Mouse (Mus musculus): Measurements from ENCODE around the gene Fbxo11. TPM values are rescaled to one million over a fixed set of nuclear protein-coding genes. Genes with fewer than 3 reads are reported as not detected.

Gene Fbxo11
- polyA plus RNA-seq, 1 experiment from 2014 or later: 10.0 TPM

GRCm38 (mm10) chr17:88061942-88062341 lies 3.1 kb downstream of the Fbxo11 start:
- WGBS: 70% methylated on average over 3 of the region's 3 CpGs
- Histone ChIP-seq H3K4me1 (ENCODE audit: control insufficient read depth, insufficient read depth, low read length) (peaks cover 26% of the 10 kb centered on the region), H3K9ac (ENCODE audit: low read length) (no peak overlapping the region), H3K27ac (ENCODE audit: low read length) (no peak overlapping the region), H3K4me3 (ENCODE audit: low read length) (no peak overlapping the region), H3K9me3 (replicated peaks; ENCODE audit: control insufficient read depth, low read length) (no peaks in the 10 kb centered on the region; the same call in 1 of the 2 replicates), H3K4me2 (ENCODE audit: low read depth, low read length) (no peak overlapping the region), H3K27me3 (ENCODE audit: control insufficient read depth, insufficient read depth, low read length) (no peaks in the 10 kb centered on the region), H3K36me3 (ENCODE audit: control insufficient read depth, insufficient read depth) (no peaks in the 10 kb centered on the region)
- no peak for ATAC-seq (replicated peaks; ENCODE audit: extremely low read depth, insufficient read depth, low FRiP score)

- Histone ChIP-seq H3K9me3 (replicated peaks; ENCODE audit: control insufficient read depth, low read length) (peaks cover 2% of the 10 kb centered on the region), H3K27me3 (ENCODE audit: control insufficient read depth, insufficient read depth, low read length) (no peaks in the 10 kb centered on the region), H3K4me1 (ENCODE audit: control insufficient read depth, insufficient read depth, low read length) (peaks cover 34% of the 10 kb centered on the region), H3K4me3 (ENCODE audit: low read length) (no peak overlapping the region), H3K9ac (ENCODE audit: low read length) (no peak overlapping the region), H3K36me3 (ENCODE audit: control insufficient read depth, insufficient read depth) (no peaks in the 10 kb centered on the region), H3K4me2 (ENCODE audit: low read depth, low read length) (peak overlapping the region; percentile 28), H3K27ac (ENCODE audit: low read length) (peak overlapping the region; percentile 37)
- WGBS: 51% methylated on average over 2 of the region's 2 CpGs
- no peak for ATAC-seq (replicated peaks; ENCODE audit: extremely low read depth, insufficient read depth, low FRiP score)
These were observed 6.8 kb downstream of the Fbxo11 start for GRCm38 (mm10) chr17:88058280-88058679.

GRCm38 (mm10) chr17:88057846-88058245 lies 7.2 kb downstream of the Fbxo11 start:
- H3K4me3 ChIP-seq (ENCODE audit: low read length): no peak overlapping the region
- no peak overlapping the region for H3K9ac ChIP-seq (ENCODE audit: low read length)
- H3K4me1 ChIP-seq (ENCODE audit: control insufficient read depth, insufficient read depth, low read length): peaks cover 29% of the 10 kb centered on the region
- WGBS: 75% methylated on average over 1 of the region's 1 CpGs
- H3K36me3 ChIP-seq (ENCODE audit: control insufficient read depth, insufficient read depth): no peaks in the 10 kb centered on the region
- peaks cover 2% of the 10 kb centered on the region for H3K9me3 ChIP-seq (replicated peaks; ENCODE audit: control insufficient read depth, low read length)
- ATAC-seq (replicated peaks; ENCODE audit: extremely low read depth, insufficient read depth, low FRiP score): no peak
- H3K27me3 ChIP-seq (ENCODE audit: control insufficient read depth, insufficient read depth, low read length): no peaks in the 10 kb centered on the region
- peak overlapping the region; percentile 37 for H3K27ac ChIP-seq (ENCODE audit: low read length)
- peak overlapping the region; percentile 28 for H3K4me2 ChIP-seq (ENCODE audit: low read depth, low read length)

- Histone ChIP-seq H3K27me3 (ENCODE audit: control insufficient read depth, insufficient read depth, low read length) (no peaks in the 10 kb centered on the region), H3K9me3 (replicated peaks; ENCODE audit: control insufficient read depth, low read length) (peaks cover 2% of the 10 kb centered on the region; the same call in 1 of the 2 replicates), H3K4me1 (ENCODE audit: control insufficient read depth, insufficient read depth, low read length) (peaks cover 14% of the 10 kb centered on the region), H3K27ac (ENCODE audit: low read length) (no peak overlapping the region), H3K4me2 (ENCODE audit: low read depth, low read length) (no peak overlapping the region), H3K4me3 (ENCODE audit: low read length) (no peak overlapping the region), H3K9ac (ENCODE audit: low read length) (no peak overlapping the region), H3K36me3 (ENCODE audit: control insufficient read depth, insufficient read depth) (no peaks in the 10 kb centered on the region)
- WGBS: 93% methylated on average over 4 of the region's 4 CpGs
- no peak for ATAC-seq (replicated peaks; ENCODE audit: extremely low read depth, insufficient read depth, low FRiP score)
These were observed 13.4 kb downstream of the Fbxo11 start for GRCm38 (mm10) chr17:88051679-88052078.

GRCm38 (mm10) chr17:88050892-88051291 lies 14.2 kb downstream of the Fbxo11 start:
- Histone ChIP-seq H3K4me1 (ENCODE audit: control insufficient read depth, insufficient read depth, low read length) (peaks cover 8% of the 10 kb centered on the region), H3K36me3 (ENCODE audit: control insufficient read depth, insufficient read depth) (no peaks in the 10 kb centered on the region), H3K9me3 (replicated peaks; ENCODE audit: control insufficient read depth, low read length) (peaks cover 2% of the 10 kb centered on the region; the same call in 1 of the 2 replicates), H3K4me3 (ENCODE audit: low read length) (no peak overlapping the region), H3K27ac (ENCODE audit: low read length) (no peak overlapping the region), H3K4me2 (ENCODE audit: low read depth, low read length) (no peak overlapping the region), H3K27me3 (ENCODE audit: control insufficient read depth, insufficient read depth, low read length) (no peaks in the 10 kb centered on the region), H3K9ac (ENCODE audit: low read length) (no peak overlapping the region)
- ATAC-seq (replicated peaks; ENCODE audit: extremely low read depth, insufficient read depth, low FRiP score): no peak
- WGBS: 61% methylated on average over 1 of the region's 1 CpGs

- H3K27me3 ChIP-seq (ENCODE audit: control insufficient read depth, insufficient read depth, low read length): no peaks in the 10 kb centered on the region
- H3K9me3 ChIP-seq (replicated peaks; ENCODE audit: control insufficient read depth, low read length): peaks cover 2% of the 10 kb centered on the region; the same call in 1 of the 2 replicates
- H3K4me3 ChIP-seq (ENCODE audit: low read length): no peak overlapping the region
- H3K4me2 ChIP-seq (ENCODE audit: low read depth, low read length): no peak overlapping the region
- WGBS: 86% methylated on average over 2 of the region's 2 CpGs
- no peak overlapping the region for H3K9ac ChIP-seq (ENCODE audit: low read length)
- no peaks in the 10 kb centered on the region for H3K36me3 ChIP-seq (ENCODE audit: control insufficient read depth, insufficient read depth)
- no peak overlapping the region for H3K27ac ChIP-seq (ENCODE audit: low read length)
- ATAC-seq (replicated peaks; ENCODE audit: extremely low read depth, insufficient read depth, low FRiP score): no peak
- H3K4me1 ChIP-seq (ENCODE audit: control insufficient read depth, insufficient read depth, low read length): peaks cover 9% of the 10 kb centered on the region
These were observed 14.8 kb downstream of the Fbxo11 start for GRCm38 (mm10) chr17:88050318-88050717.

- H3K27ac ChIP-seq (ENCODE audit: low read length): no peak overlapping the region
- no peaks in the 10 kb centered on the region for H3K36me3 ChIP-seq (ENCODE audit: control insufficient read depth, insufficient read depth)
- H3K27me3 ChIP-seq (ENCODE audit: control insufficient read depth, insufficient read depth, low read length): no peaks in the 10 kb centered on the region
- H3K4me3 ChIP-seq (ENCODE audit: low read length): no peak overlapping the region
- ATAC-seq (replicated peaks; ENCODE audit: extremely low read depth, insufficient read depth, low FRiP score): peak; percentile 82
- H3K4me2 ChIP-seq (ENCODE audit: low read depth, low read length): no peak overlapping the region
- H3K9ac ChIP-seq (ENCODE audit: low read length): no peak overlapping the region
- no peaks in the 10 kb centered on the region for H3K9me3 ChIP-seq (replicated peaks; ENCODE audit: control insufficient read depth, low read length)
- peaks cover 13% of the 10 kb centered on the region for H3K4me1 ChIP-seq (ENCODE audit: control insufficient read depth, insufficient read depth, low read length)
- WGBS: 59% methylated on average over 12 of the region's 12 CpGs
These were observed 22.7 kb downstream of the Fbxo11 start for GRCm38 (mm10) chr17:88042099-88043086.

- no peak overlapping the region for H3K4me2 ChIP-seq (ENCODE audit: low read depth, low read length)
- no peak overlapping the region for H3K9ac ChIP-seq (ENCODE audit: low read length)
- H3K27me3 ChIP-seq (ENCODE audit: control insufficient read depth, insufficient read depth, low read length): no peaks in the 10 kb centered on the region
- no peak overlapping the region for H3K27ac ChIP-seq (ENCODE audit: low read length)
- no peak for ATAC-seq (replicated peaks; ENCODE audit: extremely low read depth, insufficient read depth, low FRiP score)
- 59% methylated on average over 5 of the region's 5 CpGs for WGBS
- H3K4me1 ChIP-seq (ENCODE audit: control insufficient read depth, insufficient read depth, low read length): peaks cover 13% of the 10 kb centered on the region
- H3K4me3 ChIP-seq (ENCODE audit: low read length): no peak overlapping the region
- H3K36me3 ChIP-seq (ENCODE audit: control insufficient read depth, insufficient read depth): no peaks in the 10 kb centered on the region
- no peaks in the 10 kb centered on the region for H3K9me3 ChIP-seq (replicated peaks; ENCODE audit: control insufficient read depth, low read length)
These were observed 24.3 kb downstream of the Fbxo11 start for GRCm38 (mm10) chr17:88040810-88041209.

- H3K9me3 ChIP-seq (replicated peaks; ENCODE audit: control insufficient read depth, low read length): no peaks in the 10 kb centered on the region
- H3K4me1 ChIP-seq (ENCODE audit: control insufficient read depth, insufficient read depth, low read length): peaks cover 4% of the 10 kb centered on the region; the same call in 1 of the 2 replicates
- H3K27me3 ChIP-seq (ENCODE audit: control insufficient read depth, insufficient read depth, low read length): no peaks in the 10 kb centered on the region
- no peak overlapping the region for H3K4me3 ChIP-seq (ENCODE audit: low read length)
- 82% methylated on average over 4 of the region's 4 CpGs for WGBS
- no peak overlapping the region for H3K27ac ChIP-seq (ENCODE audit: low read length)
- no peaks in the 10 kb centered on the region for H3K36me3 ChIP-seq (ENCODE audit: control insufficient read depth, insufficient read depth)
- ATAC-seq (replicated peaks; ENCODE audit: extremely low read depth, insufficient read depth, low FRiP score): no peak
- H3K4me2 ChIP-seq (ENCODE audit: low read depth, low read length): no peak overlapping the region
- no peak overlapping the region for H3K9ac ChIP-seq (ENCODE audit: low read length)
These were observed 30.7 kb downstream of the Fbxo11 start for GRCm38 (mm10) chr17:88034418-88034817.

Data from heart, embryonic 16.5 days (tissue).